In the genomic region with DNA sequence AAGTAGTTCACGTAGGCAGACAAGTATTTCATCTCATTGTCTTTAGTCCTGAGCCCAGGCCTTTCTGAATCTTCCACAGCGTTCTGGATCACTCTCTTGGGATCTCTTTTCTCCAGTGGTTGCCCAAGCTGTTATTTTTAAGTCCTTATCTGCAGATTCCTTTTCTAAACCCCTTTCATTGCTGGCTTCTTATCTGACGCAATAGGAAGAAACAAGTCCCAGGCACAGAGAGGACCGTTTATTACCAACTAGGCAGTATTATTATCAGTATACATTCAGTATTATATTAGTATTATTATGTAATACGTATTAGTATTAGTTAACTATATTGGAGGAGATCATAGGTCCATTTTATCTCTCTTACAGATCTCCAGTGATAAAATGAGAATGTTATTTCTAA, we compare ENCODE assay signal across 20 mouse cellular contexts.
A peak's percentile ranks its signal among the peaks of the same experiment; 100 is the strongest.
DNase-seq lines count a peak whose midpoint lies in the region; ATAC-seq and TF ChIP-seq lines count a peak whose summit lies in the region.
"Had no signal": no experiment of that assay in that cellular context is flagged by ENCODE, and none has a peak within 500 bp of the region (broad histone marks: within the 10 kb centered on the region; RNA-seq: fewer than 3 reads in every experiment).

No protein-coding gene starts in this region.

- peaks cover 0 to 77% of the 10 kb centered on the region in 2 experiments; a peak in 2 of 4 replicates for H3K36me3 ChIP-seq in MEL (ENCODE audit: control insufficient read depth in 1 of 2, insufficient read depth in 2 of 2, low read length in 2 of 2)
- H3K36me3 ChIP-seq in myocyte (ENCODE audit: control insufficient read depth, insufficient read depth): no peaks in the 10 kb centered on the region
- no peaks in the 10 kb centered on the region for H3K36me3 ChIP-seq in forebrain, embryonic 12.5 days (replicated peaks)
- H3K36me3 ChIP-seq: G1E had no signal

- peak overlapping the region in 1 of 2 experiments; percentile 30; a peak in 1 of 4 replicates for H3K4me3 ChIP-seq in MEL (ENCODE audit: control insufficient read depth in 1 of 2, insufficient read depth in 1 of 2, low read depth in 2 of 2, low read length in 2 of 2)
- H3K4me3 ChIP-seq in myocyte: no peak overlapping the region
- no peak overlapping the region for H3K4me3 ChIP-seq in forebrain, embryonic 12.5 days (replicated peaks)

- H3K9ac ChIP-seq in MEL (ENCODE audit: control insufficient read depth, low read depth, low read length, poor library complexity, severe bottlenecking): peak overlapping the region; percentile 28
- H3K9ac ChIP-seq in forebrain, embryonic 12.5 days: no peak overlapping the region

- H3ac ChIP-seq in myocyte (ENCODE audit: control insufficient read depth, insufficient read length): no peak overlapping the region

- H3K27ac ChIP-seq in MEL (ENCODE audit: control insufficient read depth, low read depth, low read length): peak overlapping the region; percentile 91
- no peak overlapping the region for H3K27ac ChIP-seq in forebrain, embryonic 12.5 days

- TF ChIP-seq RAD21 in MEL (IDR thresholded peaks at IDR 0.05; ENCODE audit: low read depth, low read length): no peak

- TF ChIP-seq POLR2A in MEL (IDR thresholded peaks at IDR 0.05; ENCODE audit: control insufficient read depth in 1 of 2, insufficient read depth in 1 of 2, low read depth in 1 of 2, low read length in 2 of 2, poor library complexity in 1 of 2): no peak
- TF ChIP-seq POLR2A in myocyte (IDR thresholded peaks at IDR 0.05; ENCODE audit: insufficient read length, low read depth): no peak

- no peaks in the 10 kb centered on the region for H3K9me3 ChIP-seq in MEL (replicated peaks; ENCODE audit: insufficient read depth, low read length)
- no peaks in the 10 kb centered on the region for H3K9me3 ChIP-seq in forebrain, embryonic 12.5 days
- H3K9me3 ChIP-seq: G1E had no signal

- no peak overlapping the region for H3K4me2 ChIP-seq in myocyte (ENCODE audit: low read depth)
- H3K4me2 ChIP-seq in forebrain, embryonic 12.5 days: no peak overlapping the region

- TF ChIP-seq EP300 in MEL (IDR thresholded peaks at IDR 0.05; ENCODE audit: low read depth in 1 of 2, low read length in 2 of 2): peak; percentile 94 to 96

- WGBS in forebrain, embryonic 12.5 days: 93% methylated on average over 5 of the region's 5 CpGs

- no peak for ATAC-seq in forebrain, embryonic 12.5 days (ENCODE audit: low FRiP score)
- ATAC-seq: activated CD4-positive, CD25-positive, alpha-beta regulatory T cell, adult 4 months; CD4-positive, CD25-positive, alpha-beta regulatory T cell, adult 4 months; Patski had no signal

- H3K27me3 ChIP-seq in MEL (ENCODE audit: control insufficient read depth in 1 of 2, insufficient read depth in 2 of 2, low read length in 2 of 2) (no peaks in the 10 kb centered on the region), myocyte (ENCODE audit: control insufficient read depth, insufficient read depth, insufficient read length) (no peaks in the 10 kb centered on the region)
- H3K27me3 ChIP-seq in forebrain, embryonic 12.5 days: peaks cover 5% of the 10 kb centered on the region
- H3K27me3 ChIP-seq: CH12.LX, Patski had no signal

- DNase-seq in MEL (ENCODE audit: low read depth, low spot score): peak; percentile 84
- no peak for DNase-seq in frontal cortex, postnatal 25 days (ENCODE audit: low spot score in 2 of 2)
- DNase-seq: adrenal gland, adult 2 months; adrenal gland, adult 8-10 months; adrenal gland, postnatal 10 days; adrenal gland, postnatal 14 days; adrenal gland, postnatal 25 days; adrenal gland, postnatal 36 days; B cell, adult 2 months; cerebellum, adult 11 months; cerebellum, adult 11-12 months; cerebellum, adult 18-20 months; cerebellum, adult 2 months had no signal

- no peaks in the 10 kb centered on the region for H3K79me2 ChIP-seq in MEL (ENCODE audit: control insufficient read depth, insufficient read depth, low read length, poor library complexity)
- H3K79me2 ChIP-seq in myocyte (ENCODE audit: control insufficient read depth, insufficient read depth): no peaks in the 10 kb centered on the region

- H3K4me1 ChIP-seq in MEL (ENCODE audit: control insufficient read depth in 1 of 2, insufficient read depth in 2 of 2, low read length in 2 of 2): peaks cover 60 to 80% of the 10 kb centered on the region in 2 experiments
- no peaks in the 10 kb centered on the region for H3K4me1 ChIP-seq in forebrain, embryonic 12.5 days

- no peak for TF ChIP-seq CTCF in MEL (IDR thresholded peaks at IDR 0.05 in 2 of 3, conservative IDR thresholded peaks at IDR 0.05 in 1 of 3; ENCODE audit: control insufficient read depth in 1 of 3, insufficient read depth in 1 of 3, low read depth in 2 of 3, low read length in 3 of 3, poor library complexity in 1 of 3, severe bottlenecking in 1 of 3)

TF ChIP-seq in MEL, 35 proteins besides CTCF, POLR2A, EP300 and RAD21 (continues in another document):
- TF ChIP-seq ZKSCAN1 (IDR thresholded peaks at IDR 0.05; ENCODE audit: low read depth, low read length): 0 out of 2 replicates have a peak, but pooled peaks have one; percentile 39
- no peak for TF ChIP-seq USF1 (IDR thresholded peaks at IDR 0.05; ENCODE audit: low read depth, low read length)
- TF ChIP-seq ETS1 (IDR thresholded peaks at IDR 0.05; ENCODE audit: low read depth, low read length): peak; percentile 91
- no peak for TF ChIP-seq E2F4 (IDR thresholded peaks at IDR 0.05; ENCODE audit: borderline replicate concordance, low read depth, low read length)
- peak; percentile 63 for TF ChIP-seq KAT2A (conservative IDR thresholded peaks at IDR 0.05; ENCODE audit: low read depth, low read length)
- peak; percentile 50; the same call in 1 of the 2 replicates for TF ChIP-seq BHLHE40 (IDR thresholded peaks at IDR 0.05; ENCODE audit: borderline replicate concordance, low read depth, low read length)
- peak; percentile 36; the same call in 1 of the 2 replicates for TF ChIP-seq MAFK (IDR thresholded peaks at IDR 0.05; ENCODE audit: borderline replicate concordance, low read depth, low read length)
- peak; percentile 86 for TF ChIP-seq MYB (IDR thresholded peaks at IDR 0.05; ENCODE audit: low read depth, low read length)
- no peak for TF ChIP-seq POLR2AphosphoS2 (IDR thresholded peaks at IDR 0.05; ENCODE audit: low read length)
- TF ChIP-seq MEF2A (IDR thresholded peaks at IDR 0.05; ENCODE audit: extremely low read depth, insufficient replicate concordance, low read depth, low read length, poor library complexity, severe bottlenecking): peak; percentile 92; the same call in 1 of the 2 replicates
- TF ChIP-seq TCF12 (IDR thresholded peaks at IDR 0.05; ENCODE audit: low read depth, low read length): peak; percentile 82
- TF ChIP-seq ZC3H11A (IDR thresholded peaks at IDR 0.05; ENCODE audit: low read depth, low read length): 0 out of 2 replicates have a peak, but pooled peaks have one; percentile 3
- TF ChIP-seq RCOR1 (IDR thresholded peaks at IDR 0.05; ENCODE audit: low read depth, low read length): peak; percentile 92
- no peak for TF ChIP-seq ZMIZ1 (IDR thresholded peaks at IDR 0.05; ENCODE audit: low read depth, low read length)
- TF ChIP-seq USF2 (IDR thresholded peaks at IDR 0.05; ENCODE audit: borderline replicate concordance in 1 of 2, insufficient read depth in 1 of 2, low read depth in 1 of 2, low read length in 2 of 2): no peak
- no peak for TF ChIP-seq ZNF384 (IDR thresholded peaks at IDR 0.05; ENCODE audit: low read depth, low read length)
- TF ChIP-seq GATA1 (IDR thresholded peaks at IDR 0.05; ENCODE audit: low read depth, low read length): peak; percentile 87
- 0 out of 2 replicates have a peak, but pooled peaks have one; percentile 34 for TF ChIP-seq NELFE (IDR thresholded peaks at IDR 0.05; ENCODE audit: low read depth, low read length)
- 0 out of 2 replicates have a peak, but pooled peaks have one; percentile 24 for TF ChIP-seq MYC (IDR thresholded peaks at IDR 0.05; ENCODE audit: low read depth, low read length)

TF ChIP-seq in myocyte, 11 proteins besides CTCF, POLR2A, EP300 and RAD21:
- no peak for TF ChIP-seq SRF (IDR thresholded peaks at IDR 0.05; ENCODE audit: control insufficient read depth, insufficient read length, low read depth)
- TF ChIP-seq CEBPB (IDR thresholded peaks at IDR 0.05; ENCODE audit: insufficient read depth, poor library complexity, severe bottlenecking): peak; percentile 73
- no peak for TF ChIP-seq TCF3 (IDR thresholded peaks at IDR 0.05; ENCODE audit: insufficient read length, low read depth)
- no peak for TF ChIP-seq MAX (IDR thresholded peaks at IDR 0.05; ENCODE audit: low read depth)
- no peak for TF ChIP-seq USF1 (IDR thresholded peaks at IDR 0.05; ENCODE audit: low read depth)
- TF ChIP-seq E2F4 (IDR thresholded peaks at IDR 0.05; ENCODE audit: insufficient read depth): no peak
- no peak for TF ChIP-seq POLR2AphosphoS2 (IDR thresholded peaks at IDR 0.05; ENCODE audit: insufficient read length, low read depth)
